Mouse (Mus musculus): ENCODE measurements at regions not wholly inside any gene's neighbourhood (a gene's known extent, or its start where the extent isn't known, plus 50 kb on each side); places are given as distances from the start of the nearest gene placed in this dataset.

- ATAC-seq (ENCODE audit: low TSS enrichment): no peak
Measured at GRCm38 (mm10) chr3:140205914-140206313, 1000.4 kb downstream of the Stpg2 start.

DNA sequence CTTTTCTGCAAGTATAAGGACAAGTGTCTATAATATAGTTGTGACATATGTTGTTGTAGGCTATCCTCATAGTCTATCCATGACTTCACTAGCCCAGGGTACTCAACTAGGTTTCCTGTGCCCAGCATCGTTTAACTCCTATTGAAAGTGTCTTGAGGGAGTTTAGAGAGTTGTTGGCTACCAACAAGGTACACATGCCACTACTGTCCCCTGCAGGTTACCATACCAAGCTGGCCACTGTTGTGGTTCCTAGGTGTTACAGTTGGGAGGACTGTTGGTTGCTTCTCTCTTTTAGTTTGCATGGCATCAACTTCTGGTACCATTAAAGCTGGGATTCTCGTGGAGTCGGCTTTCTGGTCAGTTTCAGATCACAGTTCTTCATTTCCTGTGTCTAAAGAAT lies 990.7 kb downstream of the Pdha2 start:
- ATAC-seq (ENCODE audit: low TSS enrichment): no peak

- no peak for ATAC-seq (ENCODE audit: low TSS enrichment)
Measured at GRCm38 (mm10) chr3:140230712-140231111, 981.4 kb downstream of the Pdha2 start.

- no peak for ATAC-seq (ENCODE audit: low TSS enrichment)
Measured at GRCm38 (mm10) chr3:140233144-140233543, 979.0 kb downstream of the Pdha2 start.

DNA sequence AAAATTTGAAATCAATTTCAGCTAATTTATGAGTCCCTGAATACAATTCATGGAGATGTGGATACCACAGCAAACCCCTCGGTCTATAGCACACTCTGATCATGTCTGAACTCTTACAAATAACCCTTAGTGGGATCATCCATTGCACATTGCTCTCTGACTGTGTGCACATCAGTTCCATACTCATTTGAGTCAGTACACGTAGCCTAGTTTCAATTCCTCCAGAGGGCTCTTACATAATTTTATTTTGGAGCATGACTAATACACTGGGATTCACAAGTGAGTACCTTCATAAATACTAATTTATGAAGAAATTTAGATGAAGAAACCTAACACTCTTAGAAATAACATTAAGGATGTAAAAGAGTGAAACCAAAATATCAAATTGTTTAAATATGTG lies 978.3 kb downstream of the Pdha2 start:
- ATAC-seq (ENCODE audit: low TSS enrichment): peak; percentile 41; the same call in 1 of the 2 replicates

- no peak for ATAC-seq (ENCODE audit: low TSS enrichment)
Measured at GRCm38 (mm10) chr3:140239276-140239675, 972.9 kb downstream of the Pdha2 start.

Measured in frontal cortex, adult (tissue).